Mouse (Mus musculus) megakaryocyte progenitor cell, adult 5-6 weeks (primary cell): ENCODE measurements at regions not wholly inside any gene's neighbourhood (a gene's known extent, or its start where the extent isn't known, plus 50 kb on each side); places are given as distances from the start of the nearest gene placed in this dataset.

Experiments
- ATAC-seq: replicated peaks from 2 replicates; pipeline ENCODE4 v1.8.0; 2016; ENCODE audit warnings: mild to moderate bottlenecking, moderate TSS enrichment, inconsistent platforms; ENCODE audit not compliant: poor library complexity

GRCm38 (mm10) chr9:8443315-8443714 lies 100.6 kb upstream of the Trpc6 start:
- no peak for ATAC-seq

GRCm38 (mm10) chr9:8451471-8451870 lies 92.5 kb upstream of the Trpc6 start:
- ATAC-seq: no peak

GRCm38 (mm10) chr9:8453591-8453990 lies 90.4 kb upstream of the Trpc6 start:
- ATAC-seq: no peak

GRCm38 (mm10) chr9:8454557-8454956 lies 89.4 kb upstream of the Trpc6 start:
- no peak for ATAC-seq

- ATAC-seq: no peak
Measured at GRCm38 (mm10) chr9:8459084-8459571, 84.8 kb upstream of the Trpc6 start.

GRCm38 (mm10) chr9:8461737-8462136 lies 82.2 kb upstream of the Trpc6 start:
- ATAC-seq: no peak

- ATAC-seq: no peak
Measured at GRCm38 (mm10) chr9:8462881-8463280, 81.1 kb upstream of the Trpc6 start.

- ATAC-seq: peak; percentile 72
Measured at GRCm38 (mm10) chr9:8486525-8486924, 57.4 kb upstream of the Trpc6 start.

- peak; percentile 64 for ATAC-seq
Measured at GRCm38 (mm10) chr9:8487821-8488220, 56.1 kb upstream of the Trpc6 start.
